Mouse (Mus musculus): ENCODE results near the gene Eef1e1. TPM values are rescaled to one million over a fixed set of nuclear protein-coding genes. Genes with fewer than 3 reads are reported as not detected.

Gene Eef1e1
- total RNA-seq, 2 experiments from 2014 or later: 43.5 to 55.4 TPM

Other genes starting within 250 kb of the Eef1e1 start
- 58.2 and 58.3 TPM in 2 replicates for gene Txndc5, start 130.2 kb downstream of the Eef1e1 start, total RNA-seq (2015)
- gene Txndc5, start 130.2 kb downstream of the Eef1e1 start, total RNA-seq (2017): 56.3 and 67.4 TPM in 2 replicates
- gene Bloc1s5, start 23.9 kb downstream of the Eef1e1 start, total RNA-seq (2015): 3.6 and 4.5 TPM in 2 replicates
- gene Bloc1s5, start 23.9 kb downstream of the Eef1e1 start, total RNA-seq (2017): 13.0 and 14.7 TPM in 2 replicates